ENCODE assay signal across 8 mouse cellular contexts in genomic region chr2:20520099-20520475, GRCm38 (mm10).
DNase-seq lines count a peak whose midpoint lies in the region; ATAC-seq lines count a peak whose summit lies in the region.

No protein-coding gene starts in this region.

- peak overlapping the region; percentile 79 for H3K27ac ChIP-seq in heart, embryonic 13.5 days (replicated peaks)
- no peak overlapping the region for H3K27ac ChIP-seq in liver, embryonic 16.5 days (ENCODE audit: low read length)

- H3K36me3 ChIP-seq in heart, embryonic 13.5 days: no peaks in the 10 kb centered on the region
- no peaks in the 10 kb centered on the region for H3K36me3 ChIP-seq in liver, embryonic 16.5 days (ENCODE audit: control insufficient read depth, insufficient read depth)

- peaks cover 30% of the 10 kb centered on the region for H3K4me1 ChIP-seq in heart, embryonic 13.5 days
- H3K4me1 ChIP-seq in liver, embryonic 16.5 days (ENCODE audit: control insufficient read depth, low read depth, low read length): no peaks in the 10 kb centered on the region; the same call in 1 of the 2 replicates

- no peaks in the 10 kb centered on the region for H3K9me3 ChIP-seq in heart, embryonic 13.5 days
- H3K9me3 ChIP-seq in liver, embryonic 16.5 days (replicated peaks; ENCODE audit: control insufficient read depth, low read length): no peaks in the 10 kb centered on the region

- H3K27me3 ChIP-seq in heart, embryonic 13.5 days (replicated peaks): no peaks in the 10 kb centered on the region
- H3K27me3 ChIP-seq in liver, embryonic 16.5 days (ENCODE audit: control insufficient read depth, insufficient read depth, low read depth, low read length): no peaks in the 10 kb centered on the region

- peak overlapping the region; percentile 69 for H3K4me3 ChIP-seq in heart, embryonic 13.5 days
- peak overlapping the region; percentile 49 for H3K4me3 ChIP-seq in liver, embryonic 16.5 days (ENCODE audit: low read depth, low read length)

- ATAC-seq in heart, embryonic 13.5 days (ENCODE audit: extremely low read depth, insufficient number of reproducible peaks, low FRiP score, low TSS enrichment): no peak
- ATAC-seq in liver, embryonic 16.5 days (ENCODE audit: low read depth): peak; percentile 9; the same call in 1 of the 2 replicates
- ATAC-seq in erythroid progenitor cell, adult 5-6 weeks (replicated peaks; ENCODE audit: low FRiP score, poor library complexity, severe bottlenecking): no peak

- WGBS in heart, embryonic 13.5 days: 1% methylated on average over 12 of the region's 12 CpGs
- WGBS in liver, embryonic 16.5 days (ENCODE audit: insufficient replicate concordance): under 1% methylated on average over 12 of the region's 12 CpGs

- peak; percentile 81 for DNase-seq in heart, adult 11 months
- no peak for DNase-seq in heart, postnatal 25 days (ENCODE audit: low spot score)
- DNase-seq in Muller cell, postnatal 12 days (ENCODE audit: inconsistent ontology term): peak; percentile 50
- DNase-seq in spleen, postnatal 36 days (ENCODE audit: low spot score in 2 of 2): no peak
- no peak for DNase-seq in adrenal gland, postnatal 36 days

- intact Hi-C loops in heart, postnatal 25 days (cut with DNase I): loop anchor here (5.0 to 10.0 kb wide), 2 partner anchors 147 to 255 kb away; no protein-coding TSS in a partner anchor

- peak overlapping the region; percentile 78 for H3K4me2 ChIP-seq in heart, embryonic 13.5 days
- H3K4me2 ChIP-seq in liver, embryonic 16.5 days (ENCODE audit: low read depth, low read length): peak overlapping the region; percentile 46

- peak overlapping the region; percentile 84 for H3K9ac ChIP-seq in heart, embryonic 13.5 days
- H3K9ac ChIP-seq in liver, embryonic 16.5 days (ENCODE audit: low read depth, low read length): no peak overlapping the region; the same call in 1 of the 2 replicates

Comparison
In these comparisons a context has a peak if more than half of its experiments do, and no peak if none do; other contexts are left out.
1. DNase-seq: peak in heart, adult 11 months (single experiment) and Muller cell, postnatal 12 days (single experiment); none in heart, postnatal 25 days (single experiment), spleen, postnatal 36 days (0 of 2) and adrenal gland, postnatal 36 days (0 of 2).